Mouse (Mus musculus): Measurements from ENCODE around the gene Ube2f.

Ube2f gene

GRCm38 (mm10) chr1:91237676-91238075 is 12.4 kb upstream of the Ube2f start:
- no peak for DNase-seq (ENCODE audit: low read depth, low spot score)

- no peak for DNase-seq (ENCODE audit: low read depth, low spot score)
Observed at GRCm38 (mm10) chr1:91239112-91239511, 11.0 kb upstream of the Ube2f start.

- DNase-seq (ENCODE audit: low read depth, low spot score) = no peak
Observed at GRCm38 (mm10) chr1:91239800-91240199, 10.3 kb upstream of the Ube2f start.

GRCm38 (mm10) chr1:91240685-91241084 is 9.4 kb upstream of the Ube2f start:
- DNase-seq (ENCODE audit: low read depth, low spot score) = no peak

GRCm38 (mm10) chr1:91241249-91241648 is 8.9 kb upstream of the Ube2f start:
- no peak for DNase-seq (ENCODE audit: low read depth, low spot score)

GRCm38 (mm10) chr1:91248242-91248641 is 1.9 kb upstream of the Ube2f start:
- DNase-seq (ENCODE audit: low read depth, low spot score) = no peak

- no peak for DNase-seq (ENCODE audit: low read depth, low spot score)
Observed at GRCm38 (mm10) chr1:91248970-91249369, 1.1 kb upstream of the Ube2f start.

- no peak for DNase-seq (ENCODE audit: low read depth, low spot score)
Observed at GRCm38 (mm10) chr1:91250415-91251147, 477 bp downstream of the Ube2f start.

GRCm38 (mm10) chr1:91251148-91251650 is 1.1 kb downstream of the Ube2f start:
- no peak for DNase-seq (ENCODE audit: low read depth, low spot score)

- no peak for DNase-seq (ENCODE audit: low read depth, low spot score)
Observed at GRCm38 (mm10) chr1:91251927-91252326, 1.8 kb downstream of the Ube2f start.

GRCm38 (mm10) chr1:91257918-91258317 is 7.8 kb downstream of the Ube2f start:
- no peak for DNase-seq (ENCODE audit: low read depth, low spot score)

GRCm38 (mm10) chr1:91259794-91260193 is 9.7 kb downstream of the Ube2f start:
- DNase-seq (ENCODE audit: low read depth, low spot score) = no peak

- DNase-seq (ENCODE audit: low read depth, low spot score) = no peak
Observed at GRCm38 (mm10) chr1:91262508-91262907, 12.4 kb downstream of the Ube2f start.

GRCm38 (mm10) chr1:91272260-91272659 is 22.2 kb downstream of the Ube2f start:
- DNase-seq (ENCODE audit: low read depth, low spot score) = no peak

- DNase-seq (ENCODE audit: low read depth, low spot score) = no peak
Observed at GRCm38 (mm10) chr1:91276581-91276980, 26.5 kb downstream of the Ube2f start.

GRCm38 (mm10) chr1:91277480-91277879 is 27.4 kb downstream of the Ube2f start:
- DNase-seq (ENCODE audit: low read depth, low spot score) = no peak

GRCm38 (mm10) chr1:91278410-91279119 is 28.5 kb downstream of the Ube2f start:
- DNase-seq (ENCODE audit: low read depth, low spot score) = no peak

GRCm38 (mm10) chr1:91279126-91279525 is 29.0 kb downstream of the Ube2f start:
- DNase-seq (ENCODE audit: low read depth, low spot score) = no peak

- DNase-seq (ENCODE audit: low read depth, low spot score) = no peak
Observed at GRCm38 (mm10) chr1:91282582-91282981, 32.5 kb downstream of the Ube2f start.

GRCm38 (mm10) chr1:91289375-91289774 is 39.3 kb downstream of the Ube2f start:
- DNase-seq (ENCODE audit: low read depth, low spot score) = no peak

- no peak for DNase-seq (ENCODE audit: low read depth, low spot score)
Observed at GRCm38 (mm10) chr1:91292101-91292825, 42.2 kb downstream of the Ube2f start.

GRCm38 (mm10) chr1:91295544-91295943 is 45.4 kb downstream of the Ube2f start:
- DNase-seq (ENCODE audit: low read depth, low spot score) = no peak
